Mouse (Mus musculus): ENCODE results near the gene Rnf145. TPM values are rescaled to one million over a fixed set of nuclear protein-coding genes. Genes with fewer than 3 reads are reported as not detected.

Gene Rnf145
- total RNA-seq, 2 experiments from 2014 or later: 104 to 107 TPM

DNA sequence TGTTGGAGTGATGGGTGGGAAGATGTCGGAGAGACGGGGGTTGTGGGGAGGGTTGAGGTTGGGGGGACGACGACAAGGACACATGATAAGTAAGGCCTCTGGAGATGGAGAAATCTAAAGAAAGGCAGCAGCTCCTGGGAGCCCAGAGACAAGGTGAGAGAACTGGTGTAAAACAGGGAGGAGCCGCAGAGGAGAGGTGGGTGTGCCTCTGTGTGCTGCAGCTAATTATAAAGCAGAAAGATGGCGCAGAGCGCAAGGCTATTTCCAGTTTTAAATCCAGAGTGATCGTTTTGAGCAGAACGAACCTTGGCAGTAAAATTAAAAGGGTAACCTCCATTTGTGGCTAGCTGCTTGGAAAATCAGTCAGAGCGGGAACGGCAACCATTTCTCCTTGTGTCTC, 12.1 kb downstream of the Rnf145 start:
- DNase-seq (ENCODE audit: low spot score in 2 of 2): no peak
- intact Hi-C loops (cut with DNase I): no loop called here

DNA sequence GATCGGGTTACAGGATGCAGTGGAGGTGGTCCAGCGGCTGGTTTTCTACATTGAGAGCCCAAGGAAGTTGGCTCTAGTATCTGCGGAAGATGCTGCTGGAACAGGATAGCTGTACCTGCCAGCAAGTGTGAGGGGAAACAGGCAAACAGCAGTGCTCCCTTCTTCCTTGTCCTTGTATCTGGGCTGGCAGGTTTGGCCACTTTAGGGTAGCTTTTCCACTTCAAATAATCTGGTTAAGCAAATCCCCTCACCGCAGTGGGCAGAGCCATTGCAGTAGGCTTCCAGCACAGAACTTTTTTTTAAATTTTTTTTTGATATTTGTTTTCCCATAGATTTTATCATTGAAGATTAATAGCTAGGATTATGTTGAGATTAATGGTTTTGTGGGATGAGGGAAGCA, 12.9 kb downstream of the Rnf145 start:
- no peak for DNase-seq (ENCODE audit: low spot score in 2 of 2)
- intact Hi-C loops (cut with DNase I): no loop called here

DNA sequence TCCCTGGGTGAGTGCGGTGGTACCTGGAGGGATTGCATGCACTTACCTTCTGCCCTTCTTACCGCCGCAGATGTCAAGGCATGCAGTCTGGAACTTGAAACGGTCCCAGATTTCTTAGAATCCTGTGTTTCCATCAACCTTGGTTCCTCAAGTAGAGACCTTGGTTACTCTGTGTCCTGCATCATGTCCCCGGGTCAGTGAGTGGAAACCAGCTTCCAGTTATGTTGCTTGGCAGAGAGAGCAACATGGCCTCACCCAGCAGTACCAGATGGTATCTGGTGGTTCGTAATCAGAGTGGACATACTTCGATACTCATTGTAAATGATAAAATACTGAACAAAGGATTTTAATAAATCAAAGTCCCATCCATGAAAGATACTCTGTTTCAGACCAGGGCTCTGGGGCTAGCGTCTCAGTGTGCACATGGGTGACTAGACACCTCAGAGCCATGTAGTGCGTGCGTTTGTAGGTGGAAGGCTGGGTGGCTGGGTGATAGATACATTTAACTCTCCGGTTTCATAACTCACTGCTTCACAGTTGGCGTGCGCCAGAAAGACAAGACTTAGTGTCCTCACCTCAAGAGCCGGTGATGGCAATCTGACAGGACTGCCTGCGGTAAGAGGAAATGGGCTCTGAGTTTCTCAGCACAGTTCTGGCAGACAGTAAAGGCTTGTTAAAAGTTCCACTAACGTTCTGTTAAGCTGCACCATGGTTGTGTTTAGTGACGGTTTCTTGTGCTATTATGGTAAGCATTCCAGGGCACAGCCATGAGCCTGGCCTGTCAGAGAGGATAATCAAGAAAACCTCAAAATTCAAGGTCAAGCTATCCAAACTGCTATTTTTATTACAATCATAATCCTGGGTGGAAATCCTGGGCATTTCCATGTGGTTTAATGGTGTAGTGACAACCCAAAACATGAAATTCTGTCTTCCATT, 14.3 kb downstream of the Rnf145 start:
- intact Hi-C loops (cut with DNase I): no loop called here
- DNase-seq (ENCODE audit: low spot score in 2 of 2): no peak

DNA sequence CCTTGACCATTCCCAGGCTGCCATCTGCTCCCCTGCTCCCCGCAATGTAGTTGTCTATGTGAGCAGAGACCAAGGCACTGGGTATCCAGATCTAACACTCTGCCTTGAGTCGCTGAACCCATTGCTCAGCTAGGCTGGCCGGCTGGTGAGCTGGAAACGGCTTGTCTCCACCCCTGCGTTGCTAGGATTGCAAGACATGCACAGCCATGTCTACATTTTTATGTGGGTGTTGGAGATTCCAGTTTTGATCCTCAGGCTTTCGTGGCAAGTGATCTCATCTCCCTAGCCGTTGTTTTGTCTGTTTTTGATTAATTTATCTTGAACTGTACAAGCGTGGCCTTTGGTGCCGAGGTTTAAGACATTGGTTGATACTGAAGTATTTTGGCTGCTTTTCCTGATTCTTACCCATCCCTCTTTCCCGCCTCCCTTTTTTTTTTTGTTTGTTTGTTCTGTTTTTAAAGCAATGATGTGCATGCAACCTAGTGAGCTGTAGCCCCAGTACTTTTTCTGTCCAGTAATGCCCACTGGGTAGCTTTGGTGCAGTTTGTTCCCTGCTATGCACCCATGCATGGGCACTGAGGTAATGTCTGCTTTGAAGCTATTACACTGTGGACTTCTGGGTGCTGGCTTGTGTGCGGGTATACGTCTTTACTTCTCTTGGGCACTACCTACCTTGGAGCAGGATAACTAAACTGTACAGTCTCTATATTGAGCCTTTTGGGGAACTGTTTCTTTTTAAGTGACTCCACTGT, 16.4 kb downstream of the Rnf145 start:
- no peak for DNase-seq (ENCODE audit: low spot score in 2 of 2)
- intact Hi-C loops (cut with DNase I): no loop called here

DNA sequence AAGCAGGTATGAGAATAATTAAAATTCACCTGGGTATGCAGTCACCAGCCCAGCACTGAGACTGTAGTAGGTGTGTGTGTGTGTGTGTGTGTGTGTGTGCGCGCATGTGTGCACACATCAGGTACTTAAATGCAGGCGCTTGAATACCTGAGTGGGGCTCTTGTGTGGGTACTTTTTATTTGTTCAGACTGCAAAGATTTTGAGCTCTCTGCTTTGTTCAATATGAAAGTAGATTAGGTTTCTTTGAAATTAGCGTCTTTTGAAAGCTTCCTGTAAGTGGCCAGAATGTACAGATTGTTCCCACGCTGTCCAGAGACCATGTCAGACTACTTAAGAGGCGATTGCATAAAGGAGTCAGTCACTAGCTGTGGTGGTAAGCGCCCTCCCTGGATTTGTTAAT, 18.6 kb downstream of the Rnf145 start:
- no peak for DNase-seq (ENCODE audit: low spot score in 2 of 2)
- intact Hi-C loops (cut with DNase I): no loop called here

DNA sequence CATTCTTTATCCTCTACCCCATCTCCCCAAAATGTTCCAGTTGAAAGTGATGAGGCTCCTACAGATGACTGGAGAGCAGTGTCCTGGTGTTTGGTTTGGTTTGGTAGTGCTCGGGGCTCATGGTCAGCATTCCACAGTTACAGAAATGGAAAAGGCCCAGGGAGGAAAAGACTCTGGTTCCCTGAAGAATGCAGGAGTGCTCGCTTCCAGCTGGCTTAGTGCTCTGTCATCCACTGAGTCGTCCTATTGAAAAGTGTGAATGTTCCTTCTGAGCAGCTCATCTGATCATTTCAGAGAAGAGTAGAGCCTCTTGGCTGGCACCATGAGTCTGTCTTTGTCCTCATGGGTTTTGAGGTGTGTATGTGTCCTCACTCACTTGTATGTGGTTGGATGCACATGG, 19.3 kb downstream of the Rnf145 start:
- intact Hi-C loops (cut with DNase I): no loop called here
- DNase-seq (ENCODE audit: low spot score in 2 of 2): no peak

DNA sequence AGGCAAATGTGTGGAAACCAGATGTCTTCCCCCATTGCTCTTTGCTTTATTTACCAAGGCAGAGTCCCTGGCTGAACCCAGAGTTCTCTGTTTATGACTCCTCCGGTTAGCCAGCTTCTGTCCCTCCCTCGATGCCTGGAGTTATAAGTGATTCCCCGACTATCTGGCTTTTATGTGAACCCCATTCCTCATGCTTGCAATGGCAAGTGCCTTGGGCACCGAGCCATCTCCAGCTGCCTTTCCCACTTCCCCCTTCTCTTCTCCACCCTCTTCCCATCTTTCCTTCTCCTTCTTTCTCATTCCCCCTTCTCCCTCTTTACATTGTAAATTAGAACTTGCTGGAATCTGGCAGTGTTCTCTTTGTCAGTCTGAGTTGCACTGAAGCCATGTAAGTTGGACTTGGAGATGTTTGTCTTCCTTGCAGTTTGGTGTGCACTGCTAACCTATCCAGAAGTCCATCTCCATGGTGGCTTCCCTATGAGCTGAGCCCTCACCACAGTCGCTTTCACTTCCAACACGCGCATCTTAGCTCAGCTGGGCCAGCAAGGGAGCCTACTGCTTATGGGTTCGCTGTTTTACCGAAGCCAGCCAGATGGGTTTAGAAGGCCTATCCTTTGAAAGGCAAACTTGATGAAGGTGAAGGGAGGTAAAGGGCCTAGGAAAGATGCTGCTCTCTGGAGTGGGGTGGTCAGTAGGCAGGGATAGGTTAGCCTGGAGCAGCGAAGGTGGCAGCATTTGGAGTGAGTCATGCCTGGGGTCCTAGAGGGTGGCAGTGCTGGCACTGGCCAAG, 19.9 kb downstream of the Rnf145 start:
- DNase-seq (ENCODE audit: low spot score in 2 of 2): no peak

DNA sequence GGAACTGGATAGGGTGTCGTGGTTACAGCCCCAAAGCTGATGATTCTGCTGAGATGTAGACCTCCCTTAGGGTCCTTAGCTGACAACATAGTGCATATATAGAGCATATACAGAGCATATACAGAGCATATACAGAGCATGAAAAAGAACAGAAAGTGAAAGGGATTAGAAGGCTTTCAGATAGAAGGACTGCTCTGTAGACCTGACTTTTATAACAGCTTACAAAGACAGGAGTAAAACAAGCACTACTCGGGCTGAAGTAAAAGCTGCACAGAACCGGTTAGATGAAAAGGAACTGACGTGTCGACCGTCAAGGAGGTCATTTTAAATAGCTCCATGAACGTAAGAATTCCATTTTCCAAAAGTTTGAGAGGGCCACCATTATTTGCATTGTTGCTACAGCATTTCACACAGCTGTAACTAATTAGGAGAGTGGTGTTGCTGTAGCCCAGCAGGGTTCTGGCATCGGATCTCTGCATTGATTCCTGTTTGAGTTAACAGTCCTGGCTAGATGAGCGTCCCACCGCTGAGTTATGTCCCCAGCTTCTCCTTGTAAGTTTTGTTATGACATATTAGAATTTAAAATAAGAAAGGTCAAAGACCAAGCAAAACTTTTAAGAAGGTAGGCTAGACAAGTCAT, 20.6 kb downstream of the Rnf145 start:
- intact Hi-C loops (cut with DNase I): no loop called here
- DNase-seq (ENCODE audit: low spot score in 2 of 2): no peak

More for the DNA sequence above, 19.9 kb downstream of the Rnf145 start:
- intact Hi-C loops (cut with DNase I): no loop called here

DNA sequence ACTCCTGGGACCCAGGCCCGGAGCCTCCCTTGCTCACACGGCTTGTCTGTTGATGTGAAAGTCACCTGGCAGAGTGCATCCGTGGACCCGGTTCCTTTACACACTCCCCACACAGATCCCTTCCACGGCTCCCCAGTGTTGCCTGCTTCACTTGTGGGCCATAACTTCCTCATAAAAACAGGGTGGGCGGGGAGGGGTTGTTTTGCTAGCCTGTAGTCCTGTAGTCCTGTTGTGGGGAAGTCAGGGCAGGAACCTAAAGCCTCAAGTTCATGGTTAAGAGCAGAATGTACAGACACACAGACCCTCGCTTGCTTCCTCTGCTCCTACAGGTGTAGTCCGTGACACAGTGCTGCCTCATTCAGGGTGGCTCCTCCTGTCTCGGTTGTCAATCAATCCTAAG, 21.5 kb downstream of the Rnf145 start:
- intact Hi-C loops (cut with DNase I): no loop called here
- DNase-seq (ENCODE audit: low spot score in 2 of 2): no peak

DNA sequence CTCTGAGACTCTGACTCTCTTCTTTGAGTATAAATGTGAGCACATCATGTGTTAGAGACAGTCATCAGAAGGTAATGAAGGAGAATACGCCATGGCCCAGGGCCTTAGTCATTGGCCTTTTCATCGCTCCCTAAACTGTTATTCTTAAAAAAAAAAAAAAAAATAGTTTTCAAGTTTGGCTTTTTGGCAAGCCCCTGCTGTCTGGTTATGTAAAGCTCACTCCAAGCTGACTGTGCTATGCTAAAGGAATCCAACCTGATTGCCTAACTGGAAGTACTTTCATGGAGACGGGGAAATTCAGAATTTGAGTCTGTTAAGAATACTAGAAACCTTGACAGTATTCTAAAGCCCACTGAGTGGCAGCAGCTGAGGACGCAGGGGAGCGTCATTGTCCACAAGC, 22.5 kb downstream of the Rnf145 start:
- intact Hi-C loops (cut with DNase I): no loop called here
- no peak for DNase-seq (ENCODE audit: low spot score in 2 of 2)

DNA sequence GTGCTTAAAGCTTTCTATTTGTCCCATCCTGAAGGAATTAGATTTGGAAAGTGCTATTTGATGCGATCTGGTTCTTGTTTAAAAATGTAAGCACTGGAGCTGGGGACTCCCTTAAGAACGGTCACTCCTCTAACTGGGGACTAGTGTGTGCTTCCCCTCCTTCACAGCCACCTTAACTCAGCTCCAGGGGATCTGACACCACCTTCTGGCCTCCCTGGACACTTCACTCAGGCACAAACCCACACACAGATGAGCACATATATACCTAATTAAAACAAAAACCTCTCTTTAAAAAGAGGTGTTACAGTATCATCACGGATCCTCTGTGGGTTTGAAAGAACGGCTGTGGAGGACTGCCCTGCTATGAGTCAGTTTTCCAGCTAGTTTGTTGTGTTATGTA, 23.0 kb downstream of the Rnf145 start:
- no peak for DNase-seq (ENCODE audit: low spot score in 2 of 2)
- intact Hi-C loops (cut with DNase I): no loop called here

DNA sequence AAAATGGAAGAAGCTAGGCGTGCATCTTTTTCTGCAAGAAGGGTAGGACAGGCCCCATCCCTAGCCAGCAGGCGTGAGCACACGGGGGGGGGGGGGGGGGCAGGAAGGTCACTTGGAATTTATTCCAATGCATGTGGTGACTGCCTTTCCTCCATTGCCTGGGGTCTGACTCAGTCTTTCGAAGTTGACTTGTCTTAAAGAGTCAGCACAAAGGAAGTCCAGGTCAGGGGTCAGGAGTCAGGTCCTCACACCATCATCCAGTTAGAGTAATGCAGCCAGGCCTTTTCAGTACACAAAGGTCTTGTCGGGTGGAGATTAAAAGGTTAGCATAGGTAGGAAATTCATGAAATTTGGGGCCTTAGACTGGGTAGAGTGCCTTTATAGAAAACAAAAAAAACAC, 24.8 kb downstream of the Rnf145 start:
- DNase-seq (ENCODE audit: low spot score in 2 of 2): no peak
- intact Hi-C loops (cut with DNase I): no loop called here

DNA sequence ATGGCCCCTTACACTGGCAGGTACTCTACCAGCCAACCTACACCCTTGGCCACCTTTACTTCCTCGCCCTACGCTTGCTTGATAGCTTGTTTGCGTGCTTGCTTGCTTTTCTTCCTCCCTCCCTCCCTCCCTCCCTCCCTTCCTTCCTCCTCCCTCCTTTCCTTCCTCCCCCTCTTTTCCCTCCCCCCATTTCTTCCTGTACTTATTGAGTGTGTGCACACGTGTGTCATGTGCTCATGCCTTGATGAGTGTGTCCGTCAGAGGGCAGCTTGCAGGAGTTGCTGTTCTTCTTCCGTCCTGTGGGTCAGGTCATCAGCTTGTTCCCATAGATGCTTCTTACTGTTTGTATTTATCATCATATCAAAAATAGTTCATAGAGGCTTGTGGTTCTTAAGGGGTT, 25.2 kb downstream of the Rnf145 start:
- DNase-seq (ENCODE audit: low spot score in 2 of 2): no peak
- intact Hi-C loops (cut with DNase I): no loop called here

DNA sequence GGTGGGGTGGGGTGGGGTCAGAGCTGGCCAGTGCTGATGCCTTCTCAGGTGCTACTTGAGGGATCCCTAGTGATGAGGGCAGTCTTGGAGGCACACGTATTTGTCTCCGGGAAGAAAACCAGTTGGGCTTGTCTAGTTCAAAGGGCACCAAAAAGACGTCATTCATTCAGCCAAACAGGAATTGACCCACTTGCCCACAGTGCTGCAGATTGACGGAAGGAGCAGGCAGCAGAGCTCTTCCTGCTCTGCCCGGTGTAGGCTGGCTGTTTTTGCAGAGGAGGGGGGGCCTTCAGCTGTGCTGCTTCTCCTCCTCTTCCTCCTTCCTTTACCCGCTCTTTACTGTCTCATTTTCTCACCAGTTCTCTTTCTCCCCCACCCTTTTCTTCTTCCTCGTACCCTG, 26.4 kb downstream of the Rnf145 start:
- intact Hi-C loops (cut with DNase I): no loop called here
- no peak for DNase-seq (ENCODE audit: low spot score in 2 of 2)

DNA sequence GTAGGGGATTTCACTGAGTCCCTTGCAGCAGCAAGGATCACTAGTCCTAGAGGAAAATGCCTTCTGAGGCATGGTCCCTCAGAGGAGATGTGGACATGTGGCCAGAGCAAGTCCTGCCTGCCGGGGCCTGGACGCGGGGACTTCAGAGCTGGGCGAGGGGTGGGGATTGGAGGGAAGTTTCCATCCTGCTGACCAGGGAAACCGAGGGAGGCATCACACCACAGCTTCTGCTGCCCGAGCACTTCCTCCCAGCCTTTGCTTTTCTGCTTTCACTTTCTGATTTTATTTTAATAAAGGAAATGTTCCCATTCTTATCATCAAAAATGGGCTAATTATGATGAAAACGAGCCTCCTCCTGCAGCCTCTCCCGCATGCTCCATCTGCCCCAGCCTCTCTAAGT, 27.5 kb downstream of the Rnf145 start:
- intact Hi-C loops (cut with DNase I): no loop called here
- no peak for DNase-seq (ENCODE audit: low spot score in 2 of 2)

DNA sequence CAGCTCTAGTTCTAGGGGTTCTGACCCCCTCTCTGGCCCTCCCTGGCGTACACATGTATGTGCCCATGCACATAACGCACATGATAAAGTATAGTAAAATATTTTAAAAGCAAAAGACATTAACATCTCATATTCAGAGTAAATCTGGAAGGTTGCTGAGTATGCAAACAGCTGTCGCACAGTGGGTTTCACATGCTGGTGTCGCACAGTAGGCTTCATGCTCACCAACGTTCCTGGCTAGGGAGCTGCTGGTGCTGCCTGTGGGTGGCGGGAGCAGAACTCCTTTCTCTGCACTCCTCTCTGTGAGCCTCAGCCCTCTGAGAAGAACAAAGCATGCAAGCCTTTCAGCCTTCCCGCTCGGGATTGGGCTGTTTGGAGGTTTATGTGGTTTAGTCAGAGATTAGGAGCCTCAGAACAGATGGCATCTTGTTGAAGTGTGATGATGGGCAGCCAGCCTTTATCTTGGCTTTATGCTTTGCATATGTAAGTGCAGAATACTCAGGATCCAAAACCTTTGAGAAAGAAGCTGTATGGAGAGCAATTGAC, 29.0 kb downstream of the Rnf145 start:
- intact Hi-C loops (cut with DNase I): no loop called here

DNA sequence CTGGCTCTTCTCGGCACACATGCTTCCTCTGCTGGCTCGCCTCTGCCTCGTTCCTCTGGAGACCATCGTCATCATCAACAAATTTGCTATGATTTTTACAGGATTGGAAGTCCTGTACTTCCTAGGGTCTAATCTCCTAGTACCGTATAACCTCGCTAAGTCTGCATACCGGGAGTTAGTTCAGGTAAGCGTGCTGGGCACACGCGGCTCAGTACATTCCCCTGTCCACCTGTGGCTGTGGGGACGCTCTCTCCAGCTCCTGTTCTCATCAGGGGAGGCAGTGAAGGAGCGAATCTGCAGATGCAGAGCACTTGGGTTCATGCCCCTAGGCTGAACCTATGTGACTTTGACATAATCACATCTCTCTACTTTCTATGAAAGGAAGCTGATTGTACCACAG, 30.1 kb downstream of the Rnf145 start:
- DNase-seq (ENCODE audit: low spot score in 2 of 2): no peak
- intact Hi-C loops (cut with DNase I): no loop called here

More for the DNA sequence above, 29.0 kb downstream of the Rnf145 start:
- peak; percentile 36 to 50 for DNase-seq (ENCODE audit: low spot score in 2 of 2)

DNA sequence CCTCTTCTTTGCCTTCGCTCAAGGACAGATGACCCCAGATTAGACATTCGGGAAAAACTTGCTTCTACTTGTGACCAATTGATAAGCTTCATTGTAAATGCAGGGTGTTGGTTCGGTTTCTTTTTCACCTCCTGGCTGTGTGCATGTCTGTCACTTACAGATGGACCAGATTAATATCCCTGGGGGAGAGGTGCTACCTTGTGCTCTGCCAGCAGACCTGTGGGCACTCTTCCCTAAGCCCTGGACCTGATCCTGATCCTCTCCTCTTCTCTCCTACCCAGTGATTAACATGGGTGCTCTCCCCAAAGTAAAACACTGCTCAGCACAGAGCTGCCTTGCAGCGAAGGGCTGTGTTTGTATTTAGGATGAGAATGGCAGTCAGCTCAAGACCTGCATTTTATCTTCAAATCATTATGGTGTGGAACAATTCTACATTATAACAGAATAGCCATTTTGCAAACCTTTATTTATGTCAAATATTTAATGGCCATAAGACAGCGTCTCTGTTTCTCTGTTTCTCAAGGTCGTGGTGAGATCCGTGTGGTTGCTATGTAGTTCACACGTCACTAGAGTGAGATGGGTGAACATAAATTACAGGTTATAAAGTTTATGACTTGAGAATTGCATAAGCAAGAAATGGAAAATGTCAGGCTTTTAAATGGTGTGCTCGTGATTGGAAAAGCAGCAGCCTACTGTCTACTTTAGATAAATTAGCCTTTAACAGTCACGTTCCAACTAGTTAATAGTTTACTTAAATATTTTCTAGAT, 30.9 kb downstream of the Rnf145 start:
- no peak for DNase-seq (ENCODE audit: low spot score in 2 of 2)

DNA sequence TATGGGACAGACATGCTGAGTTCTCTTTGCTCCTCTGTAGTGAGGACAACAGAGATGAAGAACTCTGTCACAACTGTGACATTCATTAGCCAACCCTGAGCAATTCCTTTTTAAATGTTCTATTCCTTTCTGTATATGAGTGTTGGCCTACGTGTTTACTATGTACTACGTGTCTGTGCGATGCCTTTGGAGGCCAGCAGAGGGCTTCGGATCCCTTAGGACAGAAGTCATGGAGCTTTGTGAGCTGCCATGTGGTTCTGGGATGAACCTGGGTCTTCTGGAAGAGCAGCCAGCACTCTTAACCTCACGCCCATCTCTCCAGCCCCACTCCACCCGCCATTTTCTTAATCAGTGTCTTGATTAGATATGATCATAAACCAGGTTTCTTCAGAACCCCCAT, 32.2 kb downstream of the Rnf145 start:
- DNase-seq (ENCODE audit: low spot score in 2 of 2): no peak
- intact Hi-C loops (cut with DNase I): no loop called here

More for the DNA sequence above, 30.9 kb downstream of the Rnf145 start:
- intact Hi-C loops (cut with DNase I): no loop called here
